Mouse (Mus musculus): ENCODE results near the gene Cldn14. TPM values are rescaled to one million over a fixed set of nuclear protein-coding genes. Genes with fewer than 3 reads are reported as not detected.

Gene Cldn14
- polyA plus RNA-seq, 1 experiment from 2014 or later: not detected

GRCm38 (mm10) chr16:93910735-93911665 lies 97.6 kb downstream of the Cldn14 start:
- Histone ChIP-seq H3K36me3 (ENCODE audit: control insufficient read depth, insufficient read depth, low read length) (no peaks in the 10 kb centered on the region; the same call in 1 of the 2 replicates), H3K4me2 (replicated peaks; ENCODE audit: low read depth, low read length) (0 out of 2 replicates have a peak overlapping the region, but pooled peaks have one; percentile 16), H3K27me3 (ENCODE audit: control insufficient read depth, insufficient read depth, low read length) (no peaks in the 10 kb centered on the region), H3K4me1 (ENCODE audit: control insufficient read depth, insufficient read depth, low read length) (peaks cover 7% of the 10 kb centered on the region; the same call in 1 of the 2 replicates), H3K4me3 (ENCODE audit: low read depth, low read length) (no peak overlapping the region), H3K27ac (ENCODE audit: low read length) (peak overlapping the region; percentile 27; the same call in 1 of the 2 replicates), H3K9ac (replicated peaks; ENCODE audit: low read depth, low read length) (no peak overlapping the region), H3K9me3 (ENCODE audit: control insufficient read depth, low read depth, low read length) (no peaks in the 10 kb centered on the region)
- peak; percentile 68 for ATAC-seq (ENCODE audit: insufficient number of reproducible peaks, insufficient read depth, low FRiP score, low read depth)
- 59% methylated on average over 28 of the region's 28 CpGs for WGBS

DNA sequence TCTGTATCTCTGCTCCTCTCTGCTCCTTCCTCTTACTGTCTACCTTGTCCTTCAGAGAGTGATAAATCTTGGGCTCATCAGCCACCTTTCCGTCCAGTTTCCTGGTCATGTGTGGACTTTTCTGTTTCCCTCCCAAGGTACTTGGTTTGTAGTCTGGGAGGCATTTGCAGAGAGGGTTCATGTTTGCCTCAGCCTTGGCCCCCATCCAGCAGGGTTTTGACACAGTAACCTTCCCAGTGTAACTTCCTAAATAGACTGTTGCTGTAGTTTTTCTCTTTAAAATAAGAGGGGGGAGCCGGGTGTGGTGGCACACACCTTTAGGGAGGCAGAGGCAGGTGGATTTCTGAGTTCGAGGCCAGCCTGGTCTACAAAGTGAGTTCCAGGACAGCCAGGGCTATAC lies 98.7 kb downstream of the Cldn14 start:
- ATAC-seq (ENCODE audit: insufficient number of reproducible peaks, insufficient read depth, low FRiP score, low read depth): no peak
- Histone ChIP-seq H3K4me2 (replicated peaks; ENCODE audit: low read depth, low read length) (no peak overlapping the region), H3K9ac (replicated peaks; ENCODE audit: low read depth, low read length) (no peak overlapping the region), H3K4me1 (ENCODE audit: control insufficient read depth, insufficient read depth, low read length) (peaks cover 7% of the 10 kb centered on the region; the same call in 1 of the 2 replicates), H3K27me3 (ENCODE audit: control insufficient read depth, insufficient read depth, low read length) (no peaks in the 10 kb centered on the region), H3K27ac (ENCODE audit: low read length) (no peak overlapping the region), H3K36me3 (ENCODE audit: control insufficient read depth, insufficient read depth, low read length) (peaks cover 5% of the 10 kb centered on the region), H3K4me3 (ENCODE audit: low read depth, low read length) (no peak overlapping the region), H3K9me3 (ENCODE audit: control insufficient read depth, low read depth, low read length) (no peaks in the 10 kb centered on the region)
- 86% methylated on average over 3 of the region's 3 CpGs for WGBS

- WGBS: 88% methylated on average over 8 of the region's 8 CpGs
- Histone ChIP-seq H3K27ac (ENCODE audit: low read length) (no peak overlapping the region), H3K27me3 (ENCODE audit: control insufficient read depth, insufficient read depth, low read length) (no peaks in the 10 kb centered on the region), H3K9ac (replicated peaks; ENCODE audit: low read depth, low read length) (no peak overlapping the region), H3K36me3 (ENCODE audit: control insufficient read depth, insufficient read depth, low read length) (peaks cover 6% of the 10 kb centered on the region), H3K4me3 (ENCODE audit: low read depth, low read length) (no peak overlapping the region), H3K9me3 (ENCODE audit: control insufficient read depth, low read depth, low read length) (no peaks in the 10 kb centered on the region), H3K4me2 (replicated peaks; ENCODE audit: low read depth, low read length) (no peak overlapping the region), H3K4me1 (ENCODE audit: control insufficient read depth, insufficient read depth, low read length) (peaks cover 7% of the 10 kb centered on the region; the same call in 1 of the 2 replicates)
- no peak for ATAC-seq (ENCODE audit: insufficient number of reproducible peaks, insufficient read depth, low FRiP score, low read depth)
These were observed 100.4 kb downstream of the Cldn14 start for GRCm38 (mm10) chr16:93908196-93908595.

DNA sequence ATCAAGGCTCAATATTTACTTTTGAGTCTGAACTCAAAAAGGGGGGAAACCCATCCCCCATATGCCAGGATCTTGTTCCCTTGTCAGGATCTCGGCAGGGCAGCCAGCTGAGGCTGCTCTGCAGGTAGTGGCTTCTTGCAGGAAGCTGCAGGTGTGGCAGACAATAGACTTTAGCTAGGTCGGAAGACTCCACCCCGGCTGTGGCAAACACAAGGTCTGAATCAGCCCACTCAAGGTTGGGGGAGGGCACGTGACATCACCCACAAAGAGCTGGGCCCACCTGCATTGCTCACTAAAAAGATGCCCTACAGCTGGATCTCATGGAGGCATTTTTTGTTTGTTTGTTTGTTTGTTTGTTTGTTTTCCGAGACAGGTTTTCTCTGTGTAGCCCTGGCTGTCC lies 100.9 kb downstream of the Cldn14 start:
- Histone ChIP-seq H3K36me3 (ENCODE audit: control insufficient read depth, insufficient read depth, low read length) (peaks cover 8% of the 10 kb centered on the region), H3K4me3 (ENCODE audit: low read depth, low read length) (no peak overlapping the region), H3K27me3 (ENCODE audit: control insufficient read depth, insufficient read depth, low read length) (no peaks in the 10 kb centered on the region), H3K9ac (replicated peaks; ENCODE audit: low read depth, low read length) (no peak overlapping the region), H3K4me1 (ENCODE audit: control insufficient read depth, insufficient read depth, low read length) (peaks cover 7% of the 10 kb centered on the region; the same call in 1 of the 2 replicates), H3K9me3 (ENCODE audit: control insufficient read depth, low read depth, low read length) (no peaks in the 10 kb centered on the region), H3K27ac (ENCODE audit: low read length) (no peak overlapping the region), H3K4me2 (replicated peaks; ENCODE audit: low read depth, low read length) (no peak overlapping the region)
- 55% methylated on average over 5 of the region's 5 CpGs for WGBS
- ATAC-seq (ENCODE audit: insufficient number of reproducible peaks, insufficient read depth, low FRiP score, low read depth): no peak

DNA sequence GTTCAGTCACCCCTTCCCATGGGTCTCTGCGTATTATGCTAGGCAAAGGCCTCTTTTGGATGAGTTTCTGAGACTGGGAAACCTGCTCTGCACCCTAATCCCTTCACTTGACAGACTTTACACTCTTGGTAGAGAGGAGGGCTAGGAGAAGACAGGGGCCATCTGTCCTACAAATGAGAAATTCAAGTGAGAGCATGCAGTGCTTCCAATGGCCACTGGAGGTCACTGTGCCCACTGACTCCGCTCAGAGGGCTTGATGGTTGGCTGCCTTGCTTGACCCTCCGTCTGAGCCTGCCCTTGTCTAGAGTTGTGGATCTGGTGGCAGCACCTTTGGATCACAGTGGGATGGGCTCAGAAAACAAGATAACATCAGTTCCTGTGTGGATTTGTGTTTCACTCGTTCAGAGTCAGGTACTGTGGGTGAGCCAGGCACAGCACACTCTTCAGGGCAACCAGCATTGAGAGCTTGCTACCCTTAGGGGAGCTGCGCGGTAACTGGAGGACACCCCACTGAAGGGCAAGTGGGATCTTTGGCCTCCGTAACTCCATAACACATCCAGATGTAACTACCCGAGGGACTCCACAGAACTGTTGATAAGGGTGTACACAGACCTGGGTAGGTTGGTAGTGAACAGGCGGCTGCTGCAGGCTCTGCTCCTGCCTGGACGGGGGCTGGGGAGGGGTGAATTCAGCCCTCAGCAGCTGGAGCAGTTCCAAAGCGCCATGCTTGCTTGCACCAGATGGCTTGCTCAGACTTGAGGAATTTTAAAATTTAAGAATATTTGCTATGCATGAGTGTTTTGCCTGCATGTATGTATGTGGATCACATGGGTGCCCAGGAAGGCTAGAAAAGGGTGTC lies 102.3 kb downstream of the Cldn14 start:
- Histone ChIP-seq H3K27me3 (ENCODE audit: control insufficient read depth, insufficient read depth, low read length) (no peaks in the 10 kb centered on the region), H3K4me1 (ENCODE audit: control insufficient read depth, insufficient read depth, low read length) (0 out of 2 replicates have a peak, but pooled peaks cover 4% of the 10 kb centered on the region), H3K9me3 (ENCODE audit: control insufficient read depth, low read depth, low read length) (no peaks in the 10 kb centered on the region), H3K4me2 (replicated peaks; ENCODE audit: low read depth, low read length) (no peak overlapping the region), H3K36me3 (ENCODE audit: control insufficient read depth, insufficient read depth, low read length) (peaks cover 11% of the 10 kb centered on the region), H3K27ac (ENCODE audit: low read length) (no peak overlapping the region), H3K9ac (replicated peaks; ENCODE audit: low read depth, low read length) (no peak overlapping the region), H3K4me3 (ENCODE audit: low read depth, low read length) (no peak overlapping the region)
- WGBS: 58% methylated on average over 11 of the region's 11 CpGs
- peak; percentile 39; the same call in 1 of the 2 replicates for ATAC-seq (ENCODE audit: insufficient number of reproducible peaks, insufficient read depth, low FRiP score, low read depth)

DNA sequence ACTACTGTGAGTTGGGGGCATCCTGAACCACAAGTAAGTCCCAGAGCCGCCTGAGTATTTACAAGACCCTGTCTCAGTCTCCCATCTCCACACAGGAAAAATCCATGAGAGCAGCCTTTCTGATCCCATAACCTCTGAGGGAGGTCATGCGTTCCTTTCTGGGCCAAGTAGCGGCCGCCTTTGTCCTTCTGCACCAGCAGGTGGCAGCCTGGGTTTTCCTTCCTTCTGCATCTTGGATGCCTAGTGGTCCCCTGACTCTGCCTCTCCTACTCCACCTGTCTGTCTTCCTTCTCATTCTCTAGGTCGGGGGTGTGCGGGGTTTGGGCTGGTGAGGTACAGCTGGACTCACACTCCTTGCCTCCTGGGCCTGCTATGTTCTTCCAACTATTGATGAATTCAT lies 105.6 kb downstream of the Cldn14 start:
- Histone ChIP-seq H3K36me3 (ENCODE audit: control insufficient read depth, insufficient read depth, low read length) (peaks cover 19% of the 10 kb centered on the region), H3K4me1 (ENCODE audit: control insufficient read depth, insufficient read depth, low read length) (0 out of 2 replicates have a peak, but pooled peaks cover 4% of the 10 kb centered on the region), H3K4me2 (replicated peaks; ENCODE audit: low read depth, low read length) (no peak overlapping the region), H3K27ac (ENCODE audit: low read length) (no peak overlapping the region), H3K4me3 (ENCODE audit: low read depth, low read length) (no peak overlapping the region), H3K9me3 (ENCODE audit: control insufficient read depth, low read depth, low read length) (no peaks in the 10 kb centered on the region), H3K27me3 (ENCODE audit: control insufficient read depth, insufficient read depth, low read length) (no peaks in the 10 kb centered on the region), H3K9ac (replicated peaks; ENCODE audit: low read depth, low read length) (no peak overlapping the region)
- no peak for ATAC-seq (ENCODE audit: insufficient number of reproducible peaks, insufficient read depth, low FRiP score, low read depth)
- WGBS: 81% methylated on average over 6 of the region's 6 CpGs

GRCm38 (mm10) chr16:93893285-93893684 lies 115.4 kb downstream of the Cldn14 start:
- no peak overlapping the region for H3K4me3 ChIP-seq (ENCODE audit: low read depth, low read length)
- 81% methylated on average over 5 of the region's 5 CpGs for WGBS
- no peaks in the 10 kb centered on the region for H3K9me3 ChIP-seq (ENCODE audit: control insufficient read depth, low read depth, low read length)
- H3K4me1 ChIP-seq (ENCODE audit: control insufficient read depth, insufficient read depth, low read length): no peaks in the 10 kb centered on the region
- H3K4me2 ChIP-seq (replicated peaks; ENCODE audit: low read depth, low read length): no peak overlapping the region
- H3K27ac ChIP-seq (ENCODE audit: low read length): no peak overlapping the region
- H3K9ac ChIP-seq (replicated peaks; ENCODE audit: low read depth, low read length): no peak overlapping the region
- no peaks in the 10 kb centered on the region for H3K27me3 ChIP-seq (ENCODE audit: control insufficient read depth, insufficient read depth, low read length)
- ATAC-seq (ENCODE audit: insufficient number of reproducible peaks, insufficient read depth, low FRiP score, low read depth): no peak
- H3K36me3 ChIP-seq (ENCODE audit: control insufficient read depth, insufficient read depth, low read length): peaks cover 25% of the 10 kb centered on the region

- no peaks in the 10 kb centered on the region for H3K9me3 ChIP-seq (ENCODE audit: control insufficient read depth, low read depth, low read length)
- H3K9ac ChIP-seq (replicated peaks; ENCODE audit: low read depth, low read length): no peak overlapping the region
- 83% methylated on average over 12 of the region's 12 CpGs for WGBS
- H3K27me3 ChIP-seq (ENCODE audit: control insufficient read depth, insufficient read depth, low read length): no peaks in the 10 kb centered on the region
- no peaks in the 10 kb centered on the region for H3K4me1 ChIP-seq (ENCODE audit: control insufficient read depth, insufficient read depth, low read length)
- H3K27ac ChIP-seq (ENCODE audit: low read length): no peak overlapping the region
- H3K4me3 ChIP-seq (ENCODE audit: low read depth, low read length): no peak overlapping the region
- H3K4me2 ChIP-seq (replicated peaks; ENCODE audit: low read depth, low read length): no peak overlapping the region
- no peak for ATAC-seq (ENCODE audit: insufficient number of reproducible peaks, insufficient read depth, low FRiP score, low read depth)
- H3K36me3 ChIP-seq (ENCODE audit: control insufficient read depth, insufficient read depth, low read length): peaks cover 34% of the 10 kb centered on the region
These were observed 117.6 kb downstream of the Cldn14 start for GRCm38 (mm10) chr16:93890948-93891604.

All from stomach, embryonic 14.5 days (tissue).